Mouse (Mus musculus) megakaryocyte, adult 5-6 weeks (primary cell): ENCODE results near the gene Eif3k. TPM values are rescaled to one million over a fixed set of nuclear protein-coding genes. Genes with fewer than 3 reads are reported as not detected.

Experiments used
- ATAC-seq: 2 replicates; pipeline ENCODE4 v1.8.0; 2016; ENCODE audit warnings: mild to moderate bottlenecking, inconsistent platforms; ENCODE audit not compliant: poor library complexity, severe bottlenecking
- total RNA-seq, 2 experiments: library from RNA; stranded (forward) in 1 of 2; stranded (reverse) in 1 of 2; fragments of 153-499, 151-499 nt in 1 of 2; fragments of 221-1000, 200-1000 nt in 1 of 2; gene quantifications; 2 replicates each; pipeline versions ENCODE4 v1.2.3 to v1.2.4; 2015 to 2017

Eif3k gene
- total RNA-seq (2015) = 216 and 241 TPM in 2 replicates
- total RNA-seq (2017) = 340 and 348 TPM in 2 replicates

DNA sequence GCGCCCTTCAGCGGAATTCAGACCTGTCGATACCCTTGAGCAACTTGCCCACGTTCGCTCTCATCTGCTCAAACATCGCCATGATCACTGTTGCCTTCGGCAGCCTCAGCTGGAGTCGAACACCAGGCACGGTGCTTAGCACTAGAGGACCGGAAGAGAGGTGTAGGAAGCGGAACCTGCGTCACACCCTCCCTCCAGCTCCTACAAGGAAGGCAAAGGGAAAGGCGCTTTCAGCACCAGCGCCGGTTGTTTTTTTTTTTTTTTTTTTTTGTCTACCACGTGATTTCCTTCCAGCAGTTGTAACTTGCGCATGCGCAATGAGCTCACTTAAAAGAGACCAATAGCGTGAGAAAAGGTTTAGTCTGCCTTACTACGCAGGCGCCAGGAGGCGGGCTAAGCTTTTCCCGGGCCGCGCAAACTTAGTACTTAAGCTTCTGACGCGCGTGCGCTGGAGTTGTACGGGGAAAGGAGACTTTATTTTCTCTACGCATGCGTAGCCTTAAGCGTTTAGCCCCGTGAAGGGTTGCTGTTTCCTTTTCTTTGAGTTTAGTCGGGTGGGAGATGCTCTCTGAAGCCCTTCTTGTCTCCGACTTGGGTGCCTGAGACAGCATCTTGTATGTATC, at the start of gene Eif3k, which contains the start of gene Map4k1:
Gene Eif3k, minus strand, starts transcription at position 214 of the 623 bp plus-strand sequence.
Gene Map4k1, plus strand, starts transcription at position 400 of the 623 bp plus-strand sequence.
- ATAC-seq = peak; percentile 91

DNA sequence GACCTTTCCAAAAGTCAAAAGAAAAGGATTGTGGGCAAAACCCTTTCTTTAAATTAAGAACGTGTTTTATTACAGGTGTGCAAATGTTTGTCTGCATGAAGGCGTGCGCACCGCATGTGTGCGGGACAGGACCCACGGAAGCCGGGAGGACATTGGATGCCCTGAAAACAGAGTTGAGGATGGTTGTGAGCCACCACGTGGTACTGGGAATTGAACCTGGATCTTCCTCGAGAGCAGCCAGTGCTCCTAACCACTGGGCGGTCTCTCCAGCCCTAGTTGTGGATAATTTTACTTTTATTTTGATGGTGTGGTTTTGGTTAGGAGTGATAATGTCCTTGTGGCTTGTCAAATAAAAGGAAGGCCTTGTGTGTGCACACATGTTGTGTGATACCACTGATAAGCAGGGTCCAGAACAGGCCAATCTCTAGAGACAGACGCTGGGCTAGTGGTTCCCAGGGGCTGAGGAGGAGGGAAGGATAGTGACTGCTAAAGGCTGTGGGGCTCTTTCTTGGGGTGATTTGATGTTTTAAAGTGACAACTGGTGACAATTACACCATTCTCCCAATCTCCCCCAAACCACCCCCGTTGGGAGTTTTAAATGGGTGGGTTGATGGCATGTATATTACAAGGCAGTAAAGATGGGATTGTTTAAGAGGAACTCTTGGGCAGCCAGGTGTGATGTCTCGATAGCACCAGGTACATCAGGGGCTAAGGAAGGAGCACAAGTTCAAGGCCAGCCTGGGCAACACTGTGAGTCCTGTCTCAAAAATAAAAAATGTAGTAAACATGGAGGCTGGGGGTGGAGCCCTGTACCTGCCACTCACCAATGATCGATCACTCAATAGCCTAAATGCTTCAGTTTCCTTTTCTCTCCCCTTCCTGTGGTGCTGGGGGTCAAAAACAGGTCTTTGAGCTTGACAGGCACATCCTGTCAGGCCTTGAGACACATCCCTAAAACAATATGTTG, 48.3 kb upstream of the Eif3k start:
- ATAC-seq = peak; percentile 54

DNA sequence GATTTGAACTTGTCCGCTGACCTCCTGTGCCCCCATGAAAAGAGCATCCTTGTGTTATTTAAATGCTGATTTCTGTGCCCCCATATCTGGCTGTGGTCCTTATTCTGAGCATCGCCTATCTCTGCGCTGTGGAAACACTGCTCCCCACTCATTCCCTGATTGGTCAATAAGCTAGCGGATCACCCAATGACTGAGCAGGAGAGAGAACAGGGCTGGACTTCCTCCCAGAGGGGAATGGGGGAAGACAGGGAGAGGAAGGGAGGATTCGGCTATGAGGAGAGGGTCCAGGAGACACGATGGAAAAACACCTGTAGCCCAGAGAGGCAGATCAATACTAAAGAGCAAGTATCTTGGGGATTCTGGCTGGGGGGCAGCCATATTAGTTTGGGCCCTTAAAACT, 47.1 kb upstream of the Eif3k start:
- no peak for ATAC-seq

DNA sequence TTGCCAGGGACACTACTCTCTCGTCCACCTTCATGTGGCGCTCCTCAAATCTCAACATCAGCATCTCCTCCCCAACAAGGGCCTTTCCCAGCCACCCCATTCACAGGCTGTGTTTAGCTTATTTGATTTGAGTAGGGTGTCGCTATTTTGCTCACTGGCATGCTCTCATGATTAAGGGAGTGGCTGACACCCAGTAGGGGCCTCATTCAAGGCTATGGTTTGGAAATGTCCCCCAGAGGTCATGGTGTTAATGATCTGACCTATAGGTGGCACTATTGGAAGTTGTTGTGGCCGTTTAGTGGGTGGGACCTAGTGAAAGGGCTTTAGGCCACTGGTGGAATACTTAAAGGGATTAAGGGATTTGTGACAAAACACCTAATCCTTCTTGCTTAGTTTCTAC, 45.1 kb upstream of the Eif3k start:
- ATAC-seq = no peak

DNA sequence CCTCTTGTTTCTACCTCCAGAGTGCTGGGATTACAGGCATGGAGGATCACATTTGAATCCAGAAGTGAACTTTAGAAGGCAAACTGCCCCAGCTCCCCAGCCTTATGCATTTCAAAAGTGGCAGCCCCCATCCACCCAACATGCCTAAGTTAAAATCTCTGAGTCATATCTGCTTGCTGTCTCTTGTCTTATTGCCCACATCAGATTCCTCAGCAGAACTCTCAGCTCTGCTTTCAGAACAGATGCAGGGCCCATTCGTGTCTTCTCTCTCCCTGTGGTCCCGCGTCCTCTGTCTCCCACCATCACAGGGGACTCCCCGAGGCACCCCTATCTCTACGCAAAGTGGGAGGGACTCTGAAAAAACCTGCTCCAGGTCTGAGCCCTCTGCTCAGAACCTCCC, 44.5 kb upstream of the Eif3k start:
- ATAC-seq = no peak

DNA sequence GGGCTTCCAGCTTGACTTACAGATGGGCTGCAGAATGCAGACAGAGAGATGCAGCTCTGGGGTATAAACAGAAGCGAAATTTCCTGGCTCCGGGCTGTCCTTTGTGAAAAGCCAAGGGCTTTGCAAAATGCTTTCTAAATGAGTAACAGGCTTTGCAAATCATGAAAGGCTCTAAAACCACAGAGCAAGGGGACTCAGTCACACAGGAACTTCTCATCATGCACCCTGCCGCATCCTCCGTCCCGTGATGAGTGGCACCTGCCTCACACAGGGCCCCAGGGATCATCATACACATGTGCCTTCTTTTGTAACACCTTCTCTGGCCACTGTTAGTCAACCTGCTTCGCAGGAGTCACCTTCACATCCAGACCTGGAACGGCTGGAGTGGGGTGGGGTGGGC, 43.9 kb upstream of the Eif3k start:
- 0 out of 2 replicates have a peak, but pooled peaks have one; percentile 25 for ATAC-seq

DNA sequence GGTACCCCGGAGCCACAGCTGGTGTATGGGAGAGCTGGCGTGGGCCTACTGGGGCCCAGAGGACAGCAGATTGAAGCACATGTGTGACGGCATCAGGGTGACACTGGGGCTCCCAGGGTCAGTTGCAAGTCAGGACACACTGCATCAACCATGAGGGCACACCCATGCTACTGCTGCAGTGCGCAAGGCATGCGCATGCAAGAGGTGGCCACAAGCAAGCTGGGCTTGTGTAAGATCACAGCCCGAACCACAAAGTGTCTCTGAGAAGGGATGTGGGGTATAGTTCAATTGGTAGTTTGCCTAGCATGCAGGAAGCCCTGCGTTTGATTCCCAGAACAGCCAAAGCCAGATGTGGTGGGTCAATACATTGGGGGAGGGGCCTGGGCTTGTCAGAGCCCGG, 41.9 kb upstream of the Eif3k start:
- ATAC-seq = peak; percentile 84

DNA sequence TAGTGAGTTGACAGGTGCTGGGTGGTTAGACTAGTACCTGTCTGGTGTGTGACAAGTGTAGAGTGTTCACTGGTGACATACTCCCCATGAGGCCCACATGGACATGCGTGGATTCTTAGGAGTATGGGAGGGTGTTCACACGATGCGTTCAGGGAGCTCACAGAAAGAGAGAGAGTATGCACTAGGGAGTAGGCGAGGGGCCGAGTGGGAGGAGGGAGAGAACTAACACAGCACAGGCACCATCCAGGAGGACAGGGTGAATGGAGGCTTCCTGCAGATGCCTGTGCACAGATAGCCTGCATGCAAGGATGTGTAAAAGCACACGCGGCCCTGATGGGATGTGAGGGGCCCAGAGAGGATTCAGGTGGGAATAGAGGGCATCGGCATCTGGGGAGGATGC, 40.8 kb upstream of the Eif3k start:
- no peak for ATAC-seq

DNA sequence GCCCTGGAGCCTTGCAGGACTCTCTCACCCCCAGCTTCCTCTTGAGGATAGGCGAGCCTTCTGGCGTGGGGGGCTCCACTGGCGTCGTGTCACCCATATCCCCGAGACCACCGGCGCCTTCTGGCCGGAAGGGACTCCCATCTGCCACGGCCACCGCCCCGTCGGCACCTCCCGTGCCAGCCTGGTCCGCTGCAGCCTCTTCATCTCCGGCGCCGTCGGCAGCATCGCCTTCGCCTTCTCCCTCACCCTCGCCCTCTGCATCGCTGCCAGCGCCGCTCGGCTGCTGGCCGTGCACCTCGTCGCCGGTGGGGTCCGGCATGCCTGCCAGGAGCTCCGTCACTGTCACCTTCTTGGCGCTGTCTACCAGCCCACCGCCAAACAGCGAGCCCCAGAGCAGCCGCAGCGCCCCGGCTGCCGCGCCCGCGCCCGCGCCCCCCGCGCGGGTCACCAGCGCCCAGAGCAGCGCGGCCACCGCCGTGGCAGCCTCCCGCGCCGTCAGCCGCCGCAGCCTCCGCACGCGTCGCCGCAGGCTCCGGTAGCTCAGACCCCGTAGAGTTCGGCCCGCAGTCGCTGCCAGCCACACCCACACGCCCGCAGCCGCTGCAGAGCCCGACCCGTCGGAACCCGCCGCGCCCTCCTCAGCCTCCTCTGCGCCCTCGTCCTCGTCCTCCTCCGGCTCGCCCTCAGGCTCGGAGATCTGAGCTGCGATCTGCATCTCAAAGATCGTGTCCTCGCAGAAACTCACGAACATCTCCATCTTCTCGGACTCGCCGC, 38.0 kb upstream of the Eif3k start:
- no peak for ATAC-seq

DNA sequence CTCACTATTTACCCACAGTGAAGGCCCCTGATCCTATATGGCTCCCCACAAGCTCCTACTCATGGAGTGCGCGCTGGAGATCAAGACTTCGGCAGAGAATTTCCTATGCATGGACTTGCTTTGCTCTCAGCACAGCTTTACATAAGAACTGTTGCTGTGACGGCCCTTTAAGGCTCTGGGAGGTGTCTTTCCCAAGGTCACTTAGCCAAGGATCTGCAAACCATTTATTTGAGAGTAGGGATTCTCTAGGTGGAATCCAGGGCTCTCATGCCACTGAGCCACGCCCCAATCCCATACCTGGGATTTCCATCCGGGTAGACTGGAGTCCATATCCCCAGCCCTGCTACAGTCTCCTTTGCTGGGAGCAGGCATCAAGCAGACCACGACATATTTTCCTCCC, 35.6 kb upstream of the Eif3k start:
- no peak for ATAC-seq

DNA sequence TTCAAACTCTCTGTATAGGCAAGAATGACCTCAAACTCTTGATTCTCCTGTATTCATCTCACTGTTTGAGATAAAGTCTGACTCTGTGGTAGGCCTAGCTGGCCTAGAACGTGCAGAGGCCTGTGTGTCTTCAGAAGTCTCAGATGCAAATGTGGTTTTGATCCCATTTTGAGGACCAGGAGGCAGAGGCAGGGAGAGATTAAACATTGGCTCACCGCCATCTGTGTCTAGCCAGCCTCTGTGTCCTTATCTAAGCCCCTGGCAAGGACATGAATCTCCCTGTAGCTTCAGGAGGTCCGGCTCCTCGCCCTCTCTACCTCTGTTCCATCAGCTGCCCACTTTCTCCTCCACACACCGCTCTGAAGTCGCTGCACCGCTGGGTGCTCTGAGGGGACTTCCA, 34.8 kb upstream of the Eif3k start:
- no peak for ATAC-seq

DNA sequence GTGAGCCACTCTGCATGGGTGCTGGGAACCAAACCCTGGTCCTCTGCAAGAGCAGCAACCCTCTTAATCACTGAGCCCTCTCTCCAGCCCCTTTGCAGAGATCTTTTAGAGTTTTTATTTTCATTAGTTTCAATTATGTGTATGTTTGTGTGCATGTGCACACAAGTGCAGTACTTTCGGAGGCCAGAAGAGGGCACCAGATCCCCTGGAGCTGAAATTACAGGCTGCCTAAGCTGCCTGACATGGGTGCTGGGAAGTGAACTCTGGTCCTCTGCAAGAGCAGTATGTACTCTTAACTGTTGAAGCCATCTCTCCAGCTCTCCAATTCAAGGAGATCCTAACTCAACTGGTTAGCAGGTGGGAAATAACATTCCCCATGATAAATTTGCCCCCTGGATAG, 33.3 kb upstream of the Eif3k start:
- no peak for ATAC-seq

DNA sequence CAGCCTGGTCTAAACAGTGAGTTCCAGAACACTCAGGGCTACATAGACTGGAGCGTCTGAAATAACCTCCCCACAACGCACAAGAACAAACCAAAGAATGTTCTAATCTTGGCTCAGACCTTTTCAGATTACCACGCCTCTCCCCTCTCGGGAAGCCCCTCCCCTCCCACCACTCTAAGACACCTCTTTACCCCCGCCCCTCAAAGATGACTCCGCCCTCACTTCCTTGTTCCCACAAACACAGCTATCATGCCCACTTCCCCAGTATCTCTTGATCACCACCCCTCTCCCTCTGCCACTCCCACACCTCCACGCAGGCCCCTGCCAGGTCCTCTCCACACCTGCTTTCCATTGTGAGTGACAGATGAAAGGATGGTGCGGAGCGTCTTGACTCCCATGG, 27.1 kb upstream of the Eif3k start:
- peak; percentile 43 for ATAC-seq

DNA sequence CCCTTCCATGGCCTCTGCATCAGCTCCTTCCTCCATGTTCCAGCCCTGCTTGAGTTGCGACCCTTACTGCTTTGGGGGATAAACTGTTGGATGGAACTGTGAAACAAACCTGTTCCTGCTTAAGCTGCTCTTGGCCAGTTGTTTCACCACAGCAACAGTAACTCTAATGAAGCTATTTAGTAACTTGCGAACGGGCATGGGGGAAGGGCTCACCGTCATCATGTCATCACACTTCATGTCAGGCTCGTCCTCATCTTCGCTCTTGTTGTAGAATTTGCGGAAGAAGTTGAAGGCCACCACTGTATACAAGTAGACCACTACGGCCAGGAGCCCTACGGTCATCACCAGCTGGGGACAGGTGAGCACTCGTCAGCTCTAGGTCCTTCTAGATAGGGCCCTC, 26.5 kb upstream of the Eif3k start:
- ATAC-seq = peak; percentile 72

DNA sequence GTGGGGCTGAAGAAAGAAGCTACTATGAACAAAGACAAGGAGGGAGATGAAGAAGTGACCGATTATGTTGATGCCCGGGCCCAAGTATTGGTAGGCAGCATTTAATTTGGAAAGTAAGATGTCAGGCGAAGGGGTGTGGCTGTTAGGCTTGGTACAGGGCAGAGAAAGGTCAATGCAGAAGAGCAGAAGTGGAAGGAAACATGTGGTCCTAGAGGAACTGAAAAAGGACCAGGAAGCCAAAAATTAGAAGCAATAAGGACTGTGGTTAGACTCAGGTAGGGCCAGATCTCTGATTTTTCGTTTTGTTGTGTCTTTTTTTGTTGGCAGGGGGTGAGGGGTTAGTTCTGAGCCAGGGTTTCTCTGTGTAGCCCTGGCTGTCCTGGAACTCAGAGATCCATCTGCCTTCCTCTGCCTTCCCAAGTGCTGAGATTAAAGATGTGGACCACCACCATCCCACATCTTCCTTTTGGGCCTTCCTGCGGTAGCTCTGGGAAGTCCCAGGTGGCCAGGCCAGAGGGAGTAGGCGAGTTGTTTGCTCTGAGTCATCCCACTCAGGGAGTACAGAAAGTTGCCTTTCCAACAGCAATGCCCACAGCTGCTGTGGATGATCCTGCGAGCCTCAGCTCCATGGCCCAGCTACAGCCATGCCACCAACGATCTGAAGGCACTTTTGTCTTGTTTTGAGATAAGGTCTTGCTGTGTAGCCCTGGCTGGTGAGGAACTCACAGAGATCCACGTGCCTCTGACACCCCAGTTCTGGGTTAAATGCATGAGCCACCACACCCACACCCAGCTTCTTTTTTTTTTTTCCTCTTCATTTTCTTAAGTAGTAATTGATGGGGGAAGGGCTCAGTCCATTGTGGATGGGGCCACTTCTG, 25.8 kb upstream of the Eif3k start:
- ATAC-seq = peak; percentile 54

DNA sequence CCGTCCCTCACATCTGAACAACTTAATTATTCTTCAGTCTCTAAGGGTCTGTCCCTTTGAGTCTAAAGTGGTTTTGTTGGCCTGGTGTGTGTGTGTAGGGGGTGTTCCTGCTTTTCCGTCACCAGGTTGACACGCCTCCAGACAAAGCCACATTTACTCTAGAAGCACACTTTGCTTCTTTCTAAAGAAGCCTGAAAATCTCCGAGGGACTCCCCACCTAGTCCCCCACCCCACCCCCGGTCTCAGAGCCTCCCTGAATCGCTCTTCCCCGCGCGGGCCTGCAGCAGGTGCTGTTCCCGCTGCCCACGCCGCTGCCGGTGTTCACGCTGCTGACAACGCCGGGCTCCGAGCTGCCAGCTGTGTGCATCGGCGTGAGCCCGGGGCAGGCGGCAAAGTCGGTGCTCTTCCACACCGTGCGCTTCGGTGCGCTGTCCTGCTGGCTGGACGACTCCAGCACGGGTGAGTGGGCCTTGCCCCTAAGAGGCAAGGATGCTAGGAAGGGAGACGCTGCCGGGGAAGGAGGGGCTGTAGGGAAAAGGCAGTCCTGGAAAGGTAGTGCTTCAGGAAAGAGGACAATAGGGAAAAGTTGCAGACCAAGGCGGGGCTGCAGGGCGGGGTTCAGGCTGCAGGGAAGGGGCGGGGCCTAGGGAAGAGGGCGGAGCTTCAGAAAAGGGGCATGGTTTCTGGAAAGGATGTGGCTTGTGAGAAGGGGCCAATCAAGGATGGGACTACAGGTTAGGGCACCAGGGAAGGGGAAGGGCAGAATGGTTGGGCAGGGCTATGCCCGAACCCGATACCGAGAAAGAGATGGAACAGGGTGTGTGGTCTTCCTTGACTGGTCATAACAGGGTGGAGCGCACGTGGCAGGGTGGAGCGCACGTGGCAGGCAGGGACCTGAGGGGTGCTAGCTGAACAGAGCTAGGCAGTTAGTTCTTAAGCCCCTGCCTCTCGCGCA, 19.3 kb upstream of the Eif3k start:
- peak; percentile 89 for ATAC-seq

DNA sequence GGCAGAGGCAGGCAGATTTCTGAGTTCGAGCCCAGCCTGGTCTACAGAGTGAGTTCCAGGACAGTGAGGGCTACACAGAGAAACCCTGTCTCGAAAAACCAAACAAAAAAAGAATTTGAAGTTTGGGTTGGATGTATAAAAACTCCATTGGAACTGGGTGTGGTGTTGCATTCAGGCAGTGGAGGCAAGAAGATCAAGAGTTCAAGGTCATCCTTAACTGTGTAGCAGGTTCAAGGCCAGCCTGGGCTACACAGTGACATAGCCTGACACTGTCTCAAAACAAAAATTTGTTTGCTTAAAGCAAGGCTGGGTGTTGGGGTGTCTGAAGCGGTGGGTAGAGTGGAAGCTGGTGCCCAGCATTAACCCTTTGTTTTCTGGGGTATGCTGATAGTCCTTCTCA, 11.7 kb upstream of the Eif3k start:
- no peak for ATAC-seq

DNA sequence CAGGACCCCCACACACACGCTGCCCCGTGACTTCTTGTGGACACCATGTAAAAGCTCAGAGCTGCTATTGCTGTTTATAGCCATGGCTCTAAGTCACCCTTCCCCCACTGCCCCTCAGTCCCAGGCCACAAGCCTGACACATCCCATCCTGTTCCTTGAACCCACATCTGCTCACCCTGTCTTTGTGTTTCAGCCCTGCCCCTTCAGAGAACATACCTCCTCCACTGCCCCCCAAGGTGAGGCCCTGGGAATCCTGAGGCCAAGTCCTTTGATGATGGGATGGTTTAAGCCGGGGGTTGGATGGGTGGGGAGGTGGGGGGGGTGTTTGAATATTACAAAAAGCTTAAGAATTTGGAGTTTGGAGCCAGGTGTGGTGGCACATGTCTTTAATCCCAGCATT, 11.3 kb upstream of the Eif3k start:
- no peak for ATAC-seq

DNA sequence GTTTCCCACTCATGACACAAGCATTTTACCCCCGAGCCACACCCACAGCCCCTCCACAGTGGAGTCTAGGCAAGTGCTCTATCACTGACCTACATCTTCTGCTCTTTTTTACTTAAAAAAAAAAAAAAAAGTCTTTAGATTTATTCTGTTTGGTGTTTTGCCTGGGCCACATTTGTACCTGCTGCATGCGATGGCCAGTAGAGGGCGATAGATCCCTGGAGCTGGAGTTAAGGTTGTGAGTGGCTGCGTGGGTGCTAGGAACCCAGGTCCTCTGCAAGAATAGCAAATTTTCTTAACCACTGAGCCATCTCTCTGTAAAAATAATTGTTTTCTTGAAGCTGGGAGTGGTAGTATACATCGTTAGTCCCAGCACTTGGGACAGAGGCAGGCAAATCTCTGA, 10.0 kb upstream of the Eif3k start:
- ATAC-seq = no peak
